Mouse (Mus musculus): Measurements from ENCODE around the gene Ell.
"Not testable (repeated sequence)": the region's sequence is repeated elsewhere in the genome, so short reads cannot be mapped to it uniquely, and the experiment has no call there.

Ell gene

GRCm38 (mm10) chr8:70564696-70565235 lies 25.5 kb downstream of the Ell start:
- no peak for DNase-seq (ENCODE audit: low read depth)

GRCm38 (mm10) chr8:70565561-70565960 lies 26.3 kb downstream of the Ell start:
- DNase-seq (ENCODE audit: low read depth): no peak

DNA sequence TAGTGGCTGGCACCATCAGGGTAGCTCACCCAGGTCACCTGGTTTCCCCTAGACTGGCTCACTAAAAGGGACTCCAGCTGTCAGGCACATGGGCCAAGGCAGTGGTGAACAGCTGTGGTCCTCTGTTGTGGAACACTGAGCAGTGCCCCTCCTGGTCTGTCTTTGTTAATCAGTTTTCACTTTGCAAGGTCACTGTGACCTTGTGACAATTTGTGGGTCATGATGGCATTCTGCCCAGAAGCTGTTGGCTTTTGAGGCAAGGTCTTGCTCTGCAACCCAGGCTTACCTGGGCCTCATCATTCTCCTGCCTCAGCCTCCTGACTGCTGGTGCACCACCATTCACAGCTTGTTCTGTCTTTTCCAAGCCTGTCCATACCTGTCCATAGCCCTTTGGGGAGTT lies 31.1 kb downstream of the Ell start:
- no peak for DNase-seq (ENCODE audit: low read depth)

GRCm38 (mm10) chr8:70570990-70571389 lies 31.7 kb downstream of the Ell start:
- DNase-seq (ENCODE audit: low read depth): no peak

- no peak for DNase-seq (ENCODE audit: low read depth)
These were observed 35.0 kb downstream of the Ell start for GRCm38 (mm10) chr8:70574302-70574701.

DNA sequence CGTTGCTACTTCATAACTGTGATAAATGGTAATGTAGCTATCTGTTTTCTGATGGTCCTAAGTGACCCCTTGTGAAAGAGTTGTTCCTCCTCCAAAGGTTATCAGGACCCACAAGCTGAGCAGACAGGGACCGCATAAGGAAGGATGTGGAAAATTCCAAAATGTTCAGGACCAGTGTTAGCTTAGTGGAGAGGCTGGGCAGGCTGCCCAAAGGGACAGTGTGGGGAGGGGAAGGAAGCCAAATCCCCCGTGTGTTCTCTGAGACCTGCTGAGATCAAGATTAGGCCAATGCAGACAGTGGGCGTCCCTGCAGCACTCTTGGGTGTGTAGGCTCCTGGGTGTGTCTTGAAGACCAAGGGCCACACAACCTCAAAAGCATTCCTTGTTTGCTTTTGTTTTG lies 35.7 kb downstream of the Ell start:
- no peak for DNase-seq (ENCODE audit: low read depth)

- no peak for DNase-seq (ENCODE audit: low read depth)
These were observed 38.0 kb downstream of the Ell start for GRCm38 (mm10) chr8:70577207-70577606.

- no peak for DNase-seq (ENCODE audit: low read depth)
These were observed 44.5 kb downstream of the Ell start for GRCm38 (mm10) chr8:70583476-70584387.

GRCm38 (mm10) chr8:70584606-70585257 lies 45.5 kb downstream of the Ell start:
- DNase-seq (ENCODE audit: low read depth): no peak

- DNase-seq (ENCODE audit: low read depth): no peak
These were observed 46.0 kb downstream of the Ell start for GRCm38 (mm10) chr8:70585258-70585652.

DNA sequence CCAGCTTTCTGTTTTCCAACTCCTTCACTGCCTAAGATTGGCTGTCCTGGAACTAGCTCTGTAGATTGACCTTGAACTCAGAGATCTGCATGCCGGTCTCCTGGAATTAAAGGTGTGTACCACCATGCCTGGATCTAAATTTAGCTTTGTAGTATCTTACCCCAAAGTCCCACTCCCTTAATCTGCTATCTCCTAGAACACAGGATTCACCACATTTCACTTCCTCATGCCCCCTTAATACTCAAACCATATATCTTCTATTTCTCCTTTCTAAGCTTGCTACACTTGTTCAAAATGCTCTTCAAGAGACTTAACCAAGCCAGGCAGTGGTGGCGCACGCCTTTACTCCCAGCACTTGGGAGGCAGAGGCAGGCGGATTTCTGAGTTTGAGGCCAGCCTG lies 48.7 kb downstream of the Ell start:
- not testable (repeated sequence) for DNase-seq (ENCODE audit: low read depth)

DNA sequence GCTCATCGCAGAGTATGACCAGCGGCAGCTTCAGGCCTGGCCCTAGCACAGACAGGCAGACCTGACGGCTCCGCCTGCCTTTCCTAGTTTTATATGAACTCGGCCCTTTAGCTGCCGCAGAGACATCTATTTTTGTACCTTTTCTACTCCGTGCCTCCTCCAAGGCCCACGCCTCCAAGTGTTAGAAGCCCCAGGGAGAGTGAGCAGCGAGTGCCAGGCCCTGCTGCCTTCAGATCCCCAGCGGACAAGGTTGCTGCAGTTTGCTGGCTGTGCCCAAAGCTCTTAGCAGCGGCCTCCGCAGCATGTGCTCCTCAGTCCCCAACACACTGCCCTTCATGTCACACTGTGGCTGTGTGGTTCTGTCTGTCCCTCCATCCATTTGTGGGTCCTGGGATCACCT lies 52.3 kb downstream of the Ell start:
- no peak for DNase-seq (ENCODE audit: low read depth)

DNA sequence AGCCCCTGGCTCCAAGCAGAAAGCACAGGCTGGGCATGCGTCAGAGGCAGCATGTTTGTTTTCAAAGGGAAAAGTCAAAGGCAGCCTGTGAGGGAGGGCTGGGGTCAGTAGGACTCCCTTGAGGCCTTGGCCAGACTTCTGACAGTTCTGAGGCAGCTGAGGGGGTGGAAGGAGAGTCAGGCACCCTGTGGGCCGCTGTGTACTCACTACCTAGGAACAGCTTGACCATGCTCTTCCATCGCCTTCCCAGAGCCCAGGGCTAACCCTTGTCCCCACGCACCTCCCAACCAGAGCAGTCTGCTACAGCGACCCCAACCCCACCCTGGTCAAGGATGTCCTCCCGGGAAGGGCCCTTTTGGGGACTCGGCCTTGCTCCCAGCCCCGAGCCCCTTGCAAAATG lies 53.9 kb downstream of the Ell start:
- no peak for DNase-seq (ENCODE audit: low read depth)

DNA sequence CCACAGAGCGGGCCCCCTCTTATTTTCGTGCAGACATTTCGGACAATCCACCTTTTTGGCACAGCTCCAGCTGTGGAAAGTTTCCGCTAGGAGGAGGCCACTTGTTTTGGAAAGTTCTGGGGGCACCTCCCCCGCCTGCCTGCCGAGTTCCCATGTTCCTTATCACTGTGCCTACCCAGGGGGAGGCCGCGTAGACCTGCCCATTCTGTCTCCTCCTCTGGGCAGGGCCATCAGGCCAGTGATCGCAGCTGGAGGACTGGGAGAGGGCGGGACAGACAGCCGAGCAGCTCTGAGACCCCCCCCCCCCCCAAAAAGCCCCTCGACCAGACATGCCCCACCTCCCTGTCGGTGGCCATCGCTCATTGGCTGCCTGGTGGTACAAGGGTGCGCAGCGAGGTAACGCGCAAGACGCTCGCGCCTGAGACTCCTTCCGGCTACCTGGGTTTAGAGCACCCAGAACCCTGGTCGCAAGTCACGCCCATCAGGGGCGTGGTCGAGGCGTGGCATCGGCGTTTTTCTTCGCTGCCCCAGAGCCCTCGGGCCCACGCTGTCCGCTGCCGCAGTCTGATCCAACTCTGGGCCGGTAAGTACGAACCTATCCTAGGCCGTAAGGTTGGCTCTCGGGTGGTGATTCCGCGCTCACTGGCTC lies 54.8 kb downstream of the Ell start, which contains the start of gene Isyna1:
TSS of gene Isyna1 (plus strand) at position 413 of the 649 bp plus-strand sequence.
- DNase-seq (ENCODE audit: low read depth): peak; percentile 95

DNA sequence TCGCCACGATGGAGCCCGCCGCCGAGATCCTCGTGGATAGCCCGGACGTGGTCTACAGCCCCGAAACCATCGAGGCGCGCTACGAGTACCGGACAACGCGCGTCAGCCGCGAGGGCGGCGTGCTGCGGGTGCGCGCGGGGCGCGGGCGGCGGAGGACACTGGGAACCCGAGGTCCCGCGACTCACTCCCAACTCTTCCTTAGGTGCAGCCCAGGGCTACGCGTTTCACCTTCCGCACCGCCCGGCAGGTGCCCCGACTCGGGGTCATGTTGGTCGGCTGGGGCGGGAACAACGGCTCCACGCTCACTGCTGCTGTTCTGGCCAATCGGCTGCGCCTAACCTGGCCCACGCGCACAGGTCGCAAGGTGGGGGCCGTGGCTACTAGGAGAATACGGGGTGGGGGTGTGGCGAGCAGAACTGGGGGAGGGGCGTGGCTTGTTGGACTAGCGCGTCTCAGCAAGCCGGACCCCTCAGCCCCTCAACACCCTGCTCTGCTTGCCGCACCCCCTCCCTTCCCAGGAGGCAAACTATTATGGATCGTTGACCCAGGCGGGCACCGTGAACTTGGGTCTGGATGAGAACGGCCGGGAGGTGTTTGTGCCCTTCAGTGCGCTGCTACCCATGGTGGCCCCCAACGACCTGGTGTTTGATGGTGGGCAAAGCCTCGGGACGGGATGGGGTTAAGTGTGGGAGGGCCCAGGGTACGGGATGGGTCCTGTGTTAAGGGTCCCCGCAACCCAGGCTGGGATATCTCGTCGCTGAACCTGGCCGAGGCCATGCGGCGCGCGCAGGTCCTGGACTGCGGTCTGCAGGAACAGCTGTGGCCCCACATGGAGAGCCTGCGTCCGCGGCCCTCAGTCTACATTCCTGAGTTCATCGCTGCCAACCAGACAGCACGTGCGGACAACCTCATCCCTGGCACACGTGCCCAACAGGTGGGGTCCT lies 55.6 kb downstream of the Ell start:
- no peak for DNase-seq (ENCODE audit: low read depth)

DNA sequence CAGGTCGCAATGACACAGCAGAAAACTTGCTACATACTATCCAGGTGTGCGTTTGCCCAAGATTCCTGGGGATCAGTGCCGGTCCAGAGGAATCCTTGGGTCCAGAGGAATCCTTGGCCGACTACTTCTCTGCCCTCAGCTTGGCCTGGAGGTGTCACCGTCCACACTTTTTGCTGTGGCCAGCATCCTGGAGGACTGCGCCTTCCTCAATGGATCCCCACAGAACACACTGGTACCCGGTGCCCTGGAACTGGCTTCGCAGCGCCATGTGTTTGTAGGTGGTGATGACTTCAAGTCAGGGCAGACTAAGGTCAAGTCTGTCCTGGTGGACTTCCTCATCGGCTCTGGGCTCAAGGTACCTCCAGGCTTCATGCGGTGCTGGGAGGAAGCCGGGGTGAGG lies 56.6 kb downstream of the Ell start:
- no peak for DNase-seq (ENCODE audit: low read depth)

- DNase-seq (ENCODE audit: low read depth): no peak
These were observed 57.0 kb downstream of the Ell start for GRCm38 (mm10) chr8:70596216-70596615.

DNA sequence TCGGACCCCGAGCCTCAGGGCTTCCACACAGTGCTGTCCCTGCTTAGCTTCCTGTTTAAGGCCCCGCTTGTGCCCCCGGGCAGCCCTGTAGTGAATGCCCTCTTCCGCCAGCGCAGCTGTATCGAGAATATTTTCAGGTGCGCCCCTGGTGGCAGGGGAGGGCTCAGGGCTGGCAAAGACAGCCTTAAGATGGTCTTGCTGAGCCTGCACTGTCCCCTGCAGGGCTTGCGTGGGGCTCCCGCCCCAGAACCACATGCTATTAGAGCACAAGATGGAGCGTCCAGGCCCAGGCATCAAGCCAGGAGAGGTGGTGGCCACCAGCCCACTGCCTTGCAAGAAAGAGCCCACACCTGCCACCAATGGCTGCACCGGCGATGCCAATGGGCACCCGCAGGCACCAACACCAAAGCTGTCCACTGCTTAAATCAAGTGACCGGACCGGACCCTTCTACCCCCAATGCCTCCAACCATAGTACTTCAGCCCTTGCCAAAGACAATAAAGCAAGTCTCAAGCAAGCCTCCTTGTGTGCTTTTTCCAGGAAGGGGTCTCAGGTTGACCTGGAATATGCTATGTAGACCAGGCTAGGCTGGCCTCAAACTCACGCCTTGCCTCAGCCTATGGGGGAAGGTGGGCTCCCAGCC lies 57.6 kb downstream of the Ell start:
- DNase-seq (ENCODE audit: low read depth): no peak

- no peak for DNase-seq (ENCODE audit: low read depth)
These were observed 58.4 kb downstream of the Ell start for GRCm38 (mm10) chr8:70597417-70598272.

GRCm38 (mm10) chr8:70598283-70598682 lies 59.0 kb downstream of the Ell start:
- DNase-seq (ENCODE audit: low read depth): no peak

Measured in c-Kit-positive CD71-negative TER-119-negative erythroid progenitor cells, embryonic 14.5 days (primary cell).